Mouse (Mus musculus): Measurements from ENCODE around the gene 4931406C07Rik. TPM values are rescaled to one million over a fixed set of nuclear protein-coding genes. Genes with fewer than 3 reads are reported as not detected.

Gene 4931406C07Rik
- polyA plus RNA-seq, 1 experiment: 184 TPM

GRCm38 (mm10) chr9:15288402-15288801, 17.8 kb downstream of the 4931406C07Rik start:
- H3K4me1 ChIP-seq (ENCODE audit: control insufficient read depth, insufficient read depth, low read length): no peaks in the 10 kb centered on the region
- DNase-seq: no peak
- no peak overlapping the region for H3K27ac ChIP-seq (ENCODE audit: insufficient read depth, low read depth, low read length)
- 92% methylated on average over 3 of the region's 3 CpGs for WGBS
- TF ChIP-seq POLR2A (IDR thresholded peaks at IDR 0.05; ENCODE audit: low read depth, low read length): no peak
- no peak for TF ChIP-seq CTCF (conservative IDR thresholded peaks at IDR 0.05; ENCODE audit: insufficient read depth, insufficient read length, low read depth, low read length)
- H3K4me3 ChIP-seq (ENCODE audit: insufficient read depth, low read depth, low read length): no peak overlapping the region
- H3K27me3 ChIP-seq (replicated peaks; ENCODE audit: control insufficient read depth, insufficient read depth, low read length): no peaks in the 10 kb centered on the region
- H3K36me3 ChIP-seq (ENCODE audit: control insufficient read depth, insufficient read depth, low read length): peaks cover 13% of the 10 kb centered on the region

- WGBS: 69% methylated on average over 6 of the region's 6 CpGs
- Histone ChIP-seq H3K4me1 (ENCODE audit: control insufficient read depth, insufficient read depth, low read length) (no peaks in the 10 kb centered on the region), H3K4me3 (ENCODE audit: insufficient read depth, low read depth, low read length) (no peak overlapping the region), H3K36me3 (ENCODE audit: control insufficient read depth, insufficient read depth, low read length) (peaks cover 11% of the 10 kb centered on the region), H3K27me3 (replicated peaks; ENCODE audit: control insufficient read depth, insufficient read depth, low read length) (no peaks in the 10 kb centered on the region), H3K27ac (ENCODE audit: insufficient read depth, low read depth, low read length) (no peak overlapping the region)
- DNase-seq: no peak
- TF ChIP-seq POLR2A (IDR thresholded peaks at IDR 0.05; ENCODE audit: low read depth, low read length) (no peak), CTCF (conservative IDR thresholded peaks at IDR 0.05; ENCODE audit: insufficient read depth, insufficient read length, low read depth, low read length) (no peak)
Measured at GRCm38 (mm10) chr9:15287846-15288245, 18.4 kb downstream of the 4931406C07Rik start.

GRCm38 (mm10) chr9:15285443-15285842, 20.8 kb downstream of the 4931406C07Rik start:
- peaks cover 4% of the 10 kb centered on the region; the same call in 1 of the 2 replicates for H3K4me1 ChIP-seq (ENCODE audit: control insufficient read depth, insufficient read depth, low read length)
- TF ChIP-seq CTCF (conservative IDR thresholded peaks at IDR 0.05; ENCODE audit: insufficient read depth, insufficient read length, low read depth, low read length) (peak; percentile 52), POLR2A (IDR thresholded peaks at IDR 0.05; ENCODE audit: low read depth, low read length) (no peak)
- 77% methylated on average over 3 of the region's 3 CpGs for WGBS
- no peak overlapping the region for H3K4me3 ChIP-seq (ENCODE audit: insufficient read depth, low read depth, low read length)
- peak; percentile 39 for DNase-seq
- H3K27me3 ChIP-seq (replicated peaks; ENCODE audit: control insufficient read depth, insufficient read depth, low read length): no peaks in the 10 kb centered on the region
- no peak overlapping the region for H3K27ac ChIP-seq (ENCODE audit: insufficient read depth, low read depth, low read length)
- H3K36me3 ChIP-seq (ENCODE audit: control insufficient read depth, insufficient read depth, low read length): peaks cover 7% of the 10 kb centered on the region; the same call in 1 of the 2 replicates

GRCm38 (mm10) chr9:15280491-15280879, 25.8 kb downstream of the 4931406C07Rik start:
- peak overlapping the region; percentile 99 for H3K4me3 ChIP-seq (ENCODE audit: insufficient read depth, low read depth, low read length)
- peak overlapping the region; percentile 42; the same call in 1 of the 2 replicates for H3K27ac ChIP-seq (ENCODE audit: insufficient read depth, low read depth, low read length)
- WGBS: 41% methylated on average over 5 of the region's 5 CpGs
- H3K4me1 ChIP-seq (ENCODE audit: control insufficient read depth, insufficient read depth, low read length): peaks cover 5% of the 10 kb centered on the region; the same call in 1 of the 2 replicates
- no peak for DNase-seq
- H3K36me3 ChIP-seq (ENCODE audit: control insufficient read depth, insufficient read depth, low read length): peaks cover 2% of the 10 kb centered on the region; the same call in 1 of the 2 replicates
- H3K27me3 ChIP-seq (replicated peaks; ENCODE audit: control insufficient read depth, insufficient read depth, low read length): no peaks in the 10 kb centered on the region
- no peak for TF ChIP-seq POLR2A (IDR thresholded peaks at IDR 0.05; ENCODE audit: low read depth, low read length)

GRCm38 (mm10) chr9:15279649-15280490, 26.4 kb downstream of the 4931406C07Rik start, which contains the start of gene Med17:
Gene Med17 (minus strand): TSS chr9:15279931.
- peak; percentile 97 for DNase-seq
- peaks cover 5% of the 10 kb centered on the region; the same call in 1 of the 2 replicates for H3K4me1 ChIP-seq (ENCODE audit: control insufficient read depth, insufficient read depth, low read length)
- peak within 1 kb of the TSS; percentile 99 for H3K4me3 ChIP-seq (ENCODE audit: insufficient read depth, low read depth, low read length)
- TF ChIP-seq POLR2A (IDR thresholded peaks at IDR 0.05; ENCODE audit: low read depth, low read length): peak; percentile 63
- no peak for TF ChIP-seq CTCF (conservative IDR thresholded peaks at IDR 0.05; ENCODE audit: insufficient read depth, insufficient read length, low read depth, low read length)
- H3K36me3 ChIP-seq (ENCODE audit: control insufficient read depth, insufficient read depth, low read length): peaks cover 2% of the 10 kb centered on the region; the same call in 1 of the 2 replicates
- under 1% methylated on average over 57 of the region's 57 CpGs for WGBS
- H3K27ac ChIP-seq (ENCODE audit: insufficient read depth, low read depth, low read length): peak within 1 kb of the TSS; percentile 92
- H3K27me3 ChIP-seq (replicated peaks; ENCODE audit: control insufficient read depth, insufficient read depth, low read length): no peaks in the 10 kb centered on the region

- 6% methylated on average over 19 of the region's 19 CpGs for WGBS
- H3K4me3 ChIP-seq (ENCODE audit: insufficient read depth, low read depth, low read length): peak overlapping the region; percentile 99
- peaks cover 5% of the 10 kb centered on the region; the same call in 1 of the 2 replicates for H3K4me1 ChIP-seq (ENCODE audit: control insufficient read depth, insufficient read depth, low read length)
- TF ChIP-seq CTCF (conservative IDR thresholded peaks at IDR 0.05; ENCODE audit: insufficient read depth, insufficient read length, low read depth, low read length): no peak
- TF ChIP-seq POLR2A (IDR thresholded peaks at IDR 0.05; ENCODE audit: low read depth, low read length): no peak
- H3K27me3 ChIP-seq (replicated peaks; ENCODE audit: control insufficient read depth, insufficient read depth, low read length): no peaks in the 10 kb centered on the region
- peak overlapping the region; percentile 92 for H3K27ac ChIP-seq (ENCODE audit: insufficient read depth, low read depth, low read length)
- peaks cover 4% of the 10 kb centered on the region; the same call in 1 of the 2 replicates for H3K36me3 ChIP-seq (ENCODE audit: control insufficient read depth, insufficient read depth, low read length)
- no peak for DNase-seq
Measured at GRCm38 (mm10) chr9:15279139-15279648, 27.1 kb downstream of the 4931406C07Rik start.

GRCm38 (mm10) chr9:15278343-15278742, 27.9 kb downstream of the 4931406C07Rik start:
- DNase-seq: no peak
- TF ChIP-seq POLR2A (IDR thresholded peaks at IDR 0.05; ENCODE audit: low read depth, low read length): no peak
- no peak for TF ChIP-seq CTCF (conservative IDR thresholded peaks at IDR 0.05; ENCODE audit: insufficient read depth, insufficient read length, low read depth, low read length)
- no peaks in the 10 kb centered on the region for H3K27me3 ChIP-seq (replicated peaks; ENCODE audit: control insufficient read depth, insufficient read depth, low read length)
- H3K4me1 ChIP-seq (ENCODE audit: control insufficient read depth, insufficient read depth, low read length): peaks cover 5% of the 10 kb centered on the region; the same call in 1 of the 2 replicates
- 80% methylated on average over 3 of the region's 3 CpGs for WGBS
- H3K27ac ChIP-seq (ENCODE audit: insufficient read depth, low read depth, low read length): no peak overlapping the region
- H3K36me3 ChIP-seq (ENCODE audit: control insufficient read depth, insufficient read depth, low read length): peaks cover 4% of the 10 kb centered on the region; the same call in 1 of the 2 replicates
- H3K4me3 ChIP-seq (ENCODE audit: insufficient read depth, low read depth, low read length): no peak overlapping the region
